Mouse (Mus musculus): ENCODE measurements around the gene Nav3. TPM values are rescaled to one million over a fixed set of nuclear protein-coding genes. Genes with fewer than 3 reads are reported as not detected.

Nav3 gene
- total RNA-seq, 2 experiments from 2014 or later = 8.9 to 11.6 TPM

GRCm38 (mm10) chr10:109764412-109765101, 691.4 kb downstream of the Nav3 start:
- intact Hi-C loops (cut with DNase I) = no loop called here
- no peak for DNase-seq

GRCm38 (mm10) chr10:109758921-109759600, 696.9 kb downstream of the Nav3 start:
- intact Hi-C loops (cut with DNase I) = no loop called here
- no peak for DNase-seq

DNA sequence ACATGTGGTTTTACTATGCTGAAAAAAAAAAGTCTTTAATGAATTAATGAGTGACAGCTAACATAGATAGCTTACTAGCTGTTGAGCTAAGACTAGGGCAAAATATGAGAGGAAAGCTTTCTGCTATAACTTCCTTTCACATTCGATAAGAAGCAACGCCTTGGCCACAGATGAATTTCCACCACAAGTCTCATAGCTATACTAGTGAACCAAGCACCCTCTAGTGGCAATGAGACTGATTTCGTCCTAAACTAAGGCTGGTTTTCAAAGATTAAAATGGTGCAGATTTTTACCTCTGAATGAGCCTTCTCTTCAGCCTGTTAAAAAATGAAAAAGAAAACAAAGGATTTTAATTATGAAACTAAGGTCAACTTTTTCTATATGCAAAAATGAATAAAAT, 709.1 kb downstream of the Nav3 start:
- intact Hi-C loops (cut with DNase I) = no loop called here
- no peak for DNase-seq

GRCm38 (mm10) chr10:109741664-109742063, 714.3 kb downstream of the Nav3 start:
- intact Hi-C loops (cut with DNase I) = no loop called here
- DNase-seq = no peak

DNA sequence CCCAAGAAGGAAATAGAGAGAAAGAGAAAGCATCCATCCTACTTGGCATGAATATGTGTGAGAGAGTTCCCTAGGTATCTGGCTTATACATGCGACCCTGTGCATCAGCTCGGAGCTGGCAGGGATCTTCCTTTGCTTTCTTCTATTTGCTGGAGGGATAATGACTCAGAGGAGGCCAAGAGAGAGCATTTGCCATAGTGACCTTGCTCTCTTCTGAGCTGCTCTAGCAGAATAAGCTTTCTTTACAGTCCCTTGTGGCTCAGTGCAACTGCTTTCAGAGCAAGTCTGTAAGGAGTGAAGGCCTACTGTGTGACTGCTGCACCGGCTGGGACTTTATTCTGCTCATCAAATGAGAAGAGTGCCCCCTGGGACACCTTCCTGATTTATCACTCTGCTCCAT, 715.7 kb downstream of the Nav3 start:
- intact Hi-C loops (cut with DNase I) = no loop called here
- DNase-seq = no peak

GRCm38 (mm10) chr10:109723646-109724045, 732.4 kb downstream of the Nav3 start:
- DNase-seq = no peak

GRCm38 (mm10) chr10:109718808-109719207, 737.2 kb downstream of the Nav3 start:
- intact Hi-C loops (cut with DNase I) = no loop called here
- DNase-seq = no peak

More at GRCm38 (mm10) chr10:109723646-109724045, 732.4 kb downstream of the Nav3 start:
- intact Hi-C loops (cut with DNase I) = no loop called here

GRCm38 (mm10) chr10:109718390-109718789, 737.6 kb downstream of the Nav3 start:
- no peak for DNase-seq
- intact Hi-C loops (cut with DNase I) = no loop called here

- DNase-seq = no peak
- intact Hi-C loops (cut with DNase I) = no loop called here
These were observed 743.0 kb downstream of the Nav3 start for GRCm38 (mm10) chr10:109713001-109713400.

GRCm38 (mm10) chr10:109699771-109700335, 756.2 kb downstream of the Nav3 start:
- intact Hi-C loops (cut with DNase I) = no loop called here
- no peak for DNase-seq

DNA sequence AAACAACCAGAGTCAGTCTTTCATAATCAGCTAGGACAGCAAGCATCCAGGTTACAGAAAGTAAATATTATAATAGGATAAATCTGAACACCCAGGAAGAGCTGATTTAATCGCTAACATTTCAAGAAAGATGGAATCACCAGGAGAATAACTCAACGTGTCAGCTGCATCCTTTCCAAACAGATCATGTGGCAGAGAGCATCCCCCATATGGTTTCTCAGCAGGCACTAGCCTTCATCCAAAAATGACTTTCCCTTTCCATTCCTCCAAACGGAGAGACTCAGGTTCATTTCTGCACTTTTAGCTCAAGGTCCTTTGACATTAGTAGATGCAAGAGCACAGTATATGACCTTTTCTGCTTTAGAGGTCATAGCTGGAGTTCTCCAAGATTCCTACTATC, 765.4 kb downstream of the Nav3 start:
- intact Hi-C loops (cut with DNase I) = no loop called here
- no peak for DNase-seq

- peak; percentile 50 to 60 for DNase-seq
- intact Hi-C loops (cut with DNase I) = no loop called here
These were observed 771.6 kb downstream of the Nav3 start for GRCm38 (mm10) chr10:109684109-109685056.

DNA sequence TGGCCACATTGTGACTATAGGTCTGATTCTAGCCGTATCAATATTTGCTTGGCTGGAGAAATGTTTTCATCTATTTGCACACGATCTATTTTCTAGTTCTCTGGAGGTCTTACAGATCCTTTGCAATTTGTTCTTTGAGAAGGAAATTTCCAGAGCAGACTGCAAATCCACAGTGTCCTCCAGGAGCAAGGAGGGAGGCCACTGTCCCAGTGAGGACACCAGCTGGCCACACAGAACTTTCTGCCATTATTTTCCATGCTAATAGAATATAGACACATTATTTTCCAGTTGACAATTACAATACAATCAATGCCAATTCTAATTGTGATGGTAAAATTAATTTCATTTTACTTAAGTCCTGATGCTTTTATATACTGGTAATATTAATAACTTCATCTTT, 783.1 kb downstream of the Nav3 start:
- intact Hi-C loops (cut with DNase I) = no loop called here
- DNase-seq = no peak

DNA sequence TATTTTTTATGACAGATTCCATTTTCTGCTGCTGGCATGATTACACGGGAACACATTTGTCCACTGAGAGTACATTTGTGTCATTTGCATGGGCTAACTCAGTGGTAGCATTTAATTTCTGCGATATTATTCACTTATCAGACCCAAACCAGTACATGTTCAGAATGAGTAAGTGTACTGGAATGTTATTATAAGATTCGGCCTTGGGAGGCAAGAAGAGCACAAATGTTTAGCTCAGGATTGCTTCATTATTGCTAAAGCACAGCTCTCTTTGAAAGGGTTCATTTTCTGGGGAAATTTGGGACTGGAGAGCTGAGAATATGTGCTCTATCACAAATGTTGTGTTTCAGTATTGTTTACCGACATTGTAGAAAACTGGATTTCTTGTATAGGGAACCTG, 788.6 kb downstream of the Nav3 start:
- intact Hi-C loops (cut with DNase I) = no loop called here
- DNase-seq = no peak

- peak; percentile 60 to 73 for DNase-seq
- intact Hi-C loops (cut with DNase I) = no loop called here
These were observed 791.2 kb downstream of the Nav3 start for GRCm38 (mm10) chr10:109664629-109665317.

DNA sequence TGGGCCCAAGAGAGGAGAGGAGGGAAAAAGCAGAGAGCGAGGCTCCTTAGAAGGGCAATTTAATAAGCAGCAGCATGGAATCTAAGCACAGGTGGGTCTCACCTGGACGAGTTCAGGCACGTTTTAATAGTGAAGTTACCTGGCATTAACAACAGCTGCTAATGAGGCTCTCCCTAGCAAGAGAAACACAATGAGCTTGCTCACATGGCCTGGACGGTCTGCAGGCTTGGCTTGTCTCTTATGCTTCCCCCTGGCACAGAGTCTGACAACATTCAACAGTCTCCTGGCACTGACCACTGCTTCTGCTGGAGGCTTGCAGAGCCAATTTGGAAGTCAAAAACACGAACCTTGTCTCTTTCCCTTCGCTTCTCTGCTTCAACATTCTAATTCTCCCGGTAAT, 804.5 kb downstream of the Nav3 start:
- peak in 1 of 2 experiments; percentile 5 for DNase-seq
- intact Hi-C loops (cut with DNase I) = no loop called here

DNA sequence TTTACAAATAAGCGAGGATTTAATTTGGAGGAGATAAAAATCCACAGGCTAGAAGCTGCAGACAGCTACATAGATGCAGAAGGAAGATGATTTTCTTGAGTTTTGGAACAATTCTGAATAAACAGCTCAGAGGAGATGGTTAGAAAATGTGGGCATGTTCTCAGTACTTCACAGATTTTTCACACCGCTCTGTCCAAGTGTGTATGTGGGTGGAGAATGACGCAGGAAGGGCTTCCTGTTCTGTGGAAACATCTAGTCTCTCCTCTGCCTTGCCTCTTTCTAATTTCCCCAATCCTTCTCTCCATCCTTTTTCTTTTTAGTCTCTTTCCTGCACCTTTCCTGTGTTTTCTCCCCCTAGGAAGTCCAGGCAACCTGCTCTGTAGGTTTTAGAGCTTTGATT, 812.4 kb downstream of the Nav3 start:
- intact Hi-C loops (cut with DNase I) = no loop called here
- DNase-seq = no peak

DNA sequence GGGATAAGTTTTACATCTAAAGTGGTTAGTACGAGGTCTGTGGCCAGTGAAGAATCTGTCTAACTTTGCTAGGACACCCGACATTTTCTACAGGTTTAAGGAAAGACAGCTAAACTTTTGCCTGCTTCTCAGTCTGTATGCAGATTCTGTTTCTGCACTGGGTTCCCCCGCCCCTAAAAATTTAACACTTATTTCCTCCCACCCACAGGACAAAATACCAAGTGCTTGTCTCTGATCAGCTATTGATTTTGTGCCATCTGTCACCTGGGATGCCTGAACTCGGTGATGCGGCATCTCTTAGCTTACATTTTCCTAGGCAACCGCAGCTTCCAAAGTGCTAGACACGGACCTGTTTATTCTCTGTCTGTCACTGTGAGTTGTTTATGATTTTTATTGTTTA, 814.2 kb downstream of the Nav3 start:
- no peak for DNase-seq
- intact Hi-C loops (cut with DNase I) = no loop called here

- no peak for DNase-seq
- intact Hi-C loops (cut with DNase I) = no loop called here
These were observed 818.3 kb downstream of the Nav3 start for GRCm38 (mm10) chr10:109637702-109638101.
